Mouse (Mus musculus): ENCODE measurements around the gene Rgs17. TPM values are rescaled to one million over a fixed set of nuclear protein-coding genes. Genes with fewer than 3 reads are reported as not detected.
A peak's percentile ranks its signal among the peaks of the same experiment; 100 is the strongest.
"Not testable (repeated sequence)": the region's sequence is repeated elsewhere in the genome, so short reads cannot be mapped to it uniquely, and the experiment has no call there.

Rgs17 gene
- 10 to 100 TPM; 60.2 to 63.7 TPM for total RNA-seq (2021)
- long read RNA-seq, experiment 1, full-length matches to known transcripts = 25 of 32 reads
- long read RNA-seq, experiment 1, partial matches to known transcripts = 1 of 32 reads
- long read RNA-seq, experiment 1, other reads (novel, unspliced or antisense) = 6 of 32 reads
- long read RNA-seq, experiment 2, full-length matches to known transcripts = 24 of 29 reads
- long read RNA-seq, experiment 2, partial matches to known transcripts = 0 of 29 reads
- long read RNA-seq, experiment 2, other reads (novel, unspliced or antisense) = 5 of 29 reads

DNA sequence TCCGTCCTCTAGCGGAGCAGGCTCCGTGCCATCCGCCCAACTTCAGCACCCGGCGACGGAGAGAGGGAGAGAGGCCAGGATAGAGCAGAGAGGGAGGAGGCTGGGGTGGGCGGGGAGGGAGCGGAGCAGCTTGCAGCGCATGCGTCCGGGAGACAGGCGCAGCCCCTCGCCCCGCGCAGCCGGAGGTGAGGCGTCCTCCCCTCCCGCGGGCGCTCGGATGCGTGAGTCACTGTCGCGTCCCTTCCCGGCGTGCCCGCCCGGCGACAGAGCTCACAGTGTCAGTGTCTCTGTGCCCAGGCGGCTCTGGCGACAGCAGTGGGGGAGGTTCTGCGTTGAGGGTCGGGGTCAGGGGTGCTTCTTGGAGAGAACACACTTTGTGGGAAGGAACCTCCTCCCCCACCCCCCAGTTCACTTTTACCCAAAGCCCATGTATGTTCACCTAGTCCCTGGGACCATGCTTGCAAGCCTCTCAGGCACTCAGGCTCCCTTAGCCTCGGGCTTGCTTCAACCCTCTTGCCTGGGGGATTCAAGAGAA is at the start of gene Rgs17:
Gene Rgs17 (minus strand): TSS at position 107 of the 535 bp plus-strand sequence.
- intact Hi-C loops (cut with DNase I) = loop anchor here (5.0 kb wide), 1 partner anchor 55 kb away; no protein-coding TSS in a partner anchor
- peak; percentile 67 to 75 for DNase-seq (ENCODE audit: low spot score in 2 of 2)

- DNase-seq (ENCODE audit: low spot score in 2 of 2) = no peak
- intact Hi-C loops (cut with DNase I) = no loop called here
Observed at GRCm38 (mm10) chr10:5967655-5968054, 45.5 kb upstream of the Rgs17 start.

DNA sequence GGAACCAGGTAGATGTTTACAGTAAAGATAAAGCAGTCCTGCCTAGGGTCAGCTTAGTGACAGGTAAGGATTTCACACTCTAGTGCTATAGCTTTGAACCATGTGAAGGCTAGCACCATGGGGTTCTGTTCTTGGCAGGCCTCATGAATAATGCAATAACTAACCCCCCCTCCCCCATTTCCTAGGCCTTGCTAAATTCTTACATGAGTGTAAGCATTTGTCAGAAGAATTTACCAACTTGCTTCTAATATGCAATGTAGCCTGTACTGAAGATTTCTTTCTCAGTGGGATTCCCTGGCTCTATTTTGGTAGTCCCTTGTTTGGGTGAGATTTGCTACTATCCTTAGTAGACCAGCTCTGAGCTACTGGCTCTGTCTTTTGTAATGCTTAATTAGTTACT is 31.6 kb upstream of the Rgs17 start:
- DNase-seq (ENCODE audit: low spot score in 2 of 2); intact Hi-C loops (cut with DNase I): not testable (repeated sequence)

- intact Hi-C loops (cut with DNase I) = loop anchor here (5.0 kb wide), 1 partner anchor 57 kb away; no protein-coding TSS in a partner anchor
- no peak for DNase-seq (ENCODE audit: low spot score in 2 of 2)
Observed at GRCm38 (mm10) chr10:5924261-5924660, 2.1 kb upstream of the Rgs17 start.

GRCm38 (mm10) chr10:5923096-5923495 is 896 bp upstream of the Rgs17 start:
- DNase-seq (ENCODE audit: low spot score in 2 of 2) = peak; percentile 48 to 72
- intact Hi-C loops (cut with DNase I) = loop anchor here (5.0 kb wide), 1 partner anchor 56 kb away; no protein-coding TSS in a partner anchor

DNA sequence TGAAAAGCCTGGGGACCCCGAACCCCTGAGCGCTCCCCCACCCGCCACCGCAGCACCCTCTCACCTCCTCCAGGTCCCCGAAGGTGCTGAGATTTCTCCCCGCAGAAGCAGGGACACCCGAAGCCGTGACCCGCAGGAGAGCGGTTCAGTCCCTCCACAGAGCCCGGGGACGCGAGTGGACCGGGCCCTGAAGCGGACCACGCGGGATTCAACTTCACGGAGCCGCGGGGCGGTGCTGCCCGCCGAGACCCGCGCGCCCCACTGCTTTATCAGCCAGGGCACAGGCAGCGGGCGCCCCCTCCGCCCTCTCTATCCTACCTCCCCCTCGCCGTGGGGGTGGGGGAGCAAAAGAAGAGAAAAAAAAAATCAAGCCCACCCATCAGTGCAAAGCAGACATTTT is 429 bp downstream of the Rgs17 start:
- intact Hi-C loops (cut with DNase I) = loop anchor here (5.0 kb wide), 1 partner anchor 54 kb away; no protein-coding TSS in a partner anchor
- DNase-seq (ENCODE audit: low spot score in 2 of 2) = peak; percentile 7 to 8

DNA sequence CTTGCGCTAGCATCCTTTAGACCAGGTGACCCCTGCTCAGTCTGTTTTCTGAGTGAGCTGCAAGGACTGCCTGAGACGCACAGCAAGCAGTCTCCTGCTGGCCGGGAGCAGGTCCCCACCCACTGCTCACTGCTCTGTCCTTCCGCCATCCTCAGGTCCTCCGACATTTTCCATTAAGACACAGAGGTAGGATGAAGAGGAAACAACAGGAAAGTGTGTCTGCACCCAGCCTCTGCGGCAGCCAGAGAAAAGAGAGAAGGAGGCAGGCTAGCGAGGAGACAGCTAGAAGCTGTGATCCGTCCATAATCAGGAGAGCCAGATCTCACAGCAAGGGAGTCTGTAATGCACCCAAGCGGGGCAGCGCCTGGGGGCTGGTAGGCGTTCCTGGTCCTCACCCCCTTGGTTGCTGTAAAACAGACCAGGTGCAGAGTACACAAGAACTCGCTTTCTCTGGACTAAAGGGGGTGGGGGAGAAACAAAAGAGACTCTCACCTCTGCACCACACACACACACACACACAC is 1.1 kb downstream of the Rgs17 start:
- intact Hi-C loops (cut with DNase I) = loop anchor here (5.0 kb wide), 1 partner anchor 54 kb away; no protein-coding TSS in a partner anchor
- DNase-seq (ENCODE audit: low spot score in 2 of 2) = peak; percentile 21 to 38

DNA sequence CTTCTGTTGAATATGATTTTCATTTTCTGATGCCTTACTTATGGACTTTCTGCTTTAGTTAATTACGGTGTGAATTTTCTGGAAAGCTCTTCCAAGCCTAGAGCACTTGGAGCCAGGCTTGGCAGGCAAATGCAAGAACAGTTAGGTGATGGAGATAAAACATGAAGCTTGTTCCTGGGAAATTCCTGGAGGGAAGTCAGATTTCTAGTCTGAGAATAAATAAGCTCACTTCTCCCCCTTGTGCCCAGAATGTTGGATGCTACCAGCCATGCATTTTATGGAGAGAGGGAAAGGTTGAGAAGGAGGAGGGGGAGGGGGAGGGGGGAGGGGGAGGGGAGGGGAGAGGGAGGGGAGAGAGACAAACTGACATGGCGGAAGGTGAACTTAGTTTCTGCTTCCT is 17.8 kb downstream of the Rgs17 start:
- intact Hi-C loops (cut with DNase I) = loop anchor here (5.0 kb wide), 1 partner anchor 37 kb away; no protein-coding TSS in a partner anchor
- peak; percentile 23 to 65 for DNase-seq (ENCODE audit: low spot score in 2 of 2)

DNA sequence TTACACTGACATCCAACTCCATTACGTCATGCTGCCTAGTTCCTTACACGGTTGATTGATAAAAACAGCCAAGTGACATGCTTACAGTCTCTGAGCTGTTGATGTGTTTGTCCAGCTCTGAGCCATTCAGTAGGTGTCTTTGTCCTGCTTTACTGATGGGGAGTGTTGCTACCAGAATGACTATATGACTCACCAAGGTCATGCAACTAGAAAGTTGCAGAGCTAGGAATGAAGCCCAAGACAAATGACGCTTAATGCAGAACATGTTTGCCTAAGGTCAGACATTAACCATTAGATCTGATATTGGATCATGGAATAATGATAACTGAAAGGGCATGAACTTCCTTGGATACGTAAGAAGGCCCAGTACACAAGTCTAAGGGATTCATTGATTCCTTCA is 20.4 kb downstream of the Rgs17 start:
- no peak for DNase-seq (ENCODE audit: low spot score in 2 of 2)
- intact Hi-C loops (cut with DNase I) = loop anchor here (5.0 kb wide), 1 partner anchor 34 kb away; no protein-coding TSS in a partner anchor

DNA sequence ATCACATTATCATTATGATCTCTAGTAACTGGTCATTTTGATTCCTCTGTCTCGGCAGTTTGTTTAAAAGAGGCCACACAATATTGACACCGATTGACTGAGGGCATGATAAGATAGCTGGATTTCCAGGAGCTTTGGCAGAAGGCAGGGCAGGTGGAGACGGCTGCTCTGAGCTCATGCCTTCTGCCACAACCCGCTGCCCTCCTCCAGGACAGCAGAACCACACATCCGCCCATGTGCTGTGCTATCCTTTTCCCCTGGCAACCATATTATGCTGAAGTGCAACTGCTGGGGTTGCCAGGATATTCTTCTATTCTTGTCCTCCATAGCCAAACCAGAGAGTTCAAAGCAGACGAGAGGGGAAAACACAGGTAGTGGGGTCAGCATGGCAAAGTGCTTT is 21.5 kb downstream of the Rgs17 start:
- no peak for DNase-seq (ENCODE audit: low spot score in 2 of 2)
- intact Hi-C loops (cut with DNase I) = loop anchor here (5.0 kb wide), 1 partner anchor 33 kb away; no protein-coding TSS in a partner anchor

DNA sequence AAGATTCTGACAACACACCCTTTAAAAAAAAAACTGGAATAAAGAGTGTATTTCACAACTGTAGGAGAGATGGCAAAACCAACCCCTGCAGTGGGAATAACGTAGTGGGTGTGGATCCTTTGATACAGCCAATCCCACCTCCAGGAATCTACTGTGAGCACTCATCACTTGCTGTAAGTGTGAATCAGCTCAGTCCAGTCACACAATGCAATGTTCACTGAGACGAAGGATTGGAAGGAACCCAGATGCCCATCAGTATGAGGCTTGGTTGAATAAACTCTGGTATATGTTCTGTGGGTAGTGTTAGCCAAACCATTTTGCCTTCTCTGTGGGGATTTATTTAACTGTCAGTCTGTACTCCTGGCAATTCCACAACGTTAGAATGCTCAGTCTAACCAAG is 45.1 kb downstream of the Rgs17 start:
- DNase-seq (ENCODE audit: low spot score in 2 of 2) = peak in 1 of 2 experiments; percentile 41
- intact Hi-C loops (cut with DNase I) = no loop called here

GRCm38 (mm10) chr10:5871081-5871480 is 51.1 kb downstream of the Rgs17 start:
- intact Hi-C loops (cut with DNase I) = no loop called here
- DNase-seq (ENCODE audit: low spot score in 2 of 2) = no peak

GRCm38 (mm10) chr10:5867981-5868552 is 54.1 kb downstream of the Rgs17 start:
- peak; percentile 19 to 68 for DNase-seq (ENCODE audit: low spot score in 2 of 2)
- intact Hi-C loops (cut with DNase I) = loop anchor here (5.0 to 10.0 kb wide), 3 partner anchors 34 to 1267 kb away; partner anchors contain the start of gene Rgs17

- intact Hi-C loops (cut with DNase I) = loop anchor here (5.0 to 10.0 kb wide), 3 partner anchors 36 to 1269 kb away; partner anchors contain the start of gene Rgs17
- DNase-seq (ENCODE audit: low spot score in 2 of 2) = peak in 1 of 2 experiments; percentile 20
Observed at GRCm38 (mm10) chr10:5865996-5866395, 56.2 kb downstream of the Rgs17 start.

DNA sequence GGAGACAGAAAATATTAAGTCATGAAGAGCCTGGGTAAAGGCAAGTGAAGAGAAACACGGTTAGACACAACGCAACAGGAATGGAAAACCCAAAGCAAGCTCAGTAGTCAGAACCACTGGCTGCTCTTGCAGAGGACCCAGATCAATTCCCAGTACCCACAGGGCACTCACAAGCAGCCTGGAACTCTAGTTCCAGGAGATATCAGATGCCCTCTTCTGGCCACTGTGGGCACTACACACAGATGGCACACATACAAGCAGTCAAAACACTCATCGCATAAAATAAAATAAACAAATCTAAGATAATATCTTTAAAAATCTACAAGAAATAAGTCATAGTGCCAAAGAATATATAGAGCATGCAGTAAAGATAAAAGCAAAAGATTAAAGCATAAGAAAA is 59.5 kb downstream of the Rgs17 start:
- intact Hi-C loops (cut with DNase I) = loop anchor here (10.0 kb wide), 1 partner anchor 1272 kb away; no protein-coding TSS in a partner anchor

GRCm38 (mm10) chr10:5860849-5861248 is 61.4 kb downstream of the Rgs17 start:
- intact Hi-C loops (cut with DNase I) = loop anchor here (10.0 kb wide), 1 partner anchor 1274 kb away; no protein-coding TSS in a partner anchor
- DNase-seq (ENCODE audit: low spot score in 2 of 2) = no peak

More for the DNA sequence above, 59.5 kb downstream of the Rgs17 start:
- no peak for DNase-seq (ENCODE audit: low spot score in 2 of 2)

GRCm38 (mm10) chr10:5859729-5860128 is 62.5 kb downstream of the Rgs17 start:
- no peak for DNase-seq (ENCODE audit: low spot score in 2 of 2)
- intact Hi-C loops (cut with DNase I) = loop anchor here (10.0 kb wide), 1 partner anchor 1275 kb away; no protein-coding TSS in a partner anchor

- intact Hi-C loops (cut with DNase I) = no loop called here
- DNase-seq (ENCODE audit: low spot score in 2 of 2) = no peak
Observed at GRCm38 (mm10) chr10:5857996-5858549, 64.1 kb downstream of the Rgs17 start.

GRCm38 (mm10) chr10:5853290-5853868 is 68.8 kb downstream of the Rgs17 start:
- intact Hi-C loops (cut with DNase I) = no loop called here
- peak; percentile 13 to 26 for DNase-seq (ENCODE audit: low spot score in 2 of 2)
